In genomic region chr4:55533196-55533802, GRCm38 (mm10) we compare ENCODE assay signal across 8 mouse cellular contexts. TPM values are rescaled to one million over a fixed set of nuclear protein-coding genes. Genes with fewer than 3 reads are reported as not detected.
DNase-seq lines count a peak whose midpoint lies in the region; ATAC-seq and TF ChIP-seq lines count a peak whose summit lies in the region.

No protein-coding gene starts in this region.

- peak overlapping the region; percentile 93 for H3K9ac ChIP-seq in liver, adult 2 months (ENCODE audit: low read depth, low read length)
- H3K9ac ChIP-seq in embryonic facial prominence, embryonic 12.5 days: peak overlapping the region; percentile 64
- H3K9ac ChIP-seq in hindbrain, embryonic 13.5 days: peak overlapping the region; percentile 76
- peak overlapping the region; percentile 72 for H3K9ac ChIP-seq in midbrain, embryonic 12.5 days (replicated peaks)

- no peaks in the 10 kb centered on the region for H3K79me2 ChIP-seq in liver, adult 2 months (ENCODE audit: control insufficient read depth, insufficient read depth, low read length)

- peaks cover 4% of the 10 kb centered on the region for H3K27me3 ChIP-seq in liver, adult 2 months (ENCODE audit: control insufficient read depth, insufficient read depth, low read length)
- peaks cover 13% of the 10 kb centered on the region; the same call in 1 of the 2 replicates for H3K27me3 ChIP-seq in embryonic facial prominence, embryonic 12.5 days
- peaks cover 52% of the 10 kb centered on the region for H3K27me3 ChIP-seq in hindbrain, embryonic 13.5 days
- H3K27me3 ChIP-seq in midbrain, embryonic 12.5 days: peaks cover 61% of the 10 kb centered on the region

- H3K36me3 ChIP-seq in liver, adult 2 months (ENCODE audit: control insufficient read depth, insufficient read depth, low read length): no peaks in the 10 kb centered on the region
- H3K36me3 ChIP-seq in embryonic facial prominence, embryonic 12.5 days: no peaks in the 10 kb centered on the region
- H3K36me3 ChIP-seq in hindbrain, embryonic 13.5 days: no peaks in the 10 kb centered on the region
- H3K36me3 ChIP-seq in midbrain, embryonic 12.5 days: no peaks in the 10 kb centered on the region

- no peak for TF ChIP-seq POLR2A in liver, adult 2 months (IDR thresholded peaks at IDR 0.05; ENCODE audit: extremely low read depth, insufficient read depth, low read length)

- no peaks in the 10 kb centered on the region for H3K9me3 ChIP-seq in embryonic facial prominence, embryonic 12.5 days
- H3K9me3 ChIP-seq in hindbrain, embryonic 13.5 days: no peaks in the 10 kb centered on the region
- no peaks in the 10 kb centered on the region for H3K9me3 ChIP-seq in midbrain, embryonic 12.5 days

- peak; percentile 45 for DNase-seq in liver, adult 2 months (ENCODE audit: extremely low read depth, low read depth, low spot score)
- no peak for DNase-seq in liver
- DNase-seq in right cerebral cortex, adult 18-20 months: no peak
- DNase-seq in T-cell, adult 2 months (ENCODE audit: low spot score): no peak

- H3K27ac ChIP-seq in liver, adult 2 months (replicated peaks; ENCODE audit: insufficient read depth, low read depth, low read length): 0 out of 2 replicates have a peak overlapping the region, but pooled peaks have one; percentile 28
- peak overlapping the region; percentile 88 for H3K27ac ChIP-seq in embryonic facial prominence, embryonic 12.5 days
- peak overlapping the region; percentile 89 for H3K27ac ChIP-seq in hindbrain, embryonic 13.5 days
- H3K27ac ChIP-seq in midbrain, embryonic 12.5 days (replicated peaks): peak overlapping the region; percentile 76

- peaks cover 4% of the 10 kb centered on the region; the same call in 1 of the 2 replicates for H3K4me1 ChIP-seq in liver, adult 2 months (ENCODE audit: control insufficient read depth, insufficient read depth, low read length)
- H3K4me1 ChIP-seq in embryonic facial prominence, embryonic 12.5 days: peaks cover 19% of the 10 kb centered on the region; the same call in 1 of the 2 replicates
- H3K4me1 ChIP-seq in hindbrain, embryonic 13.5 days (replicated peaks): peaks cover 35% of the 10 kb centered on the region
- peaks cover 30% of the 10 kb centered on the region for H3K4me1 ChIP-seq in midbrain, embryonic 12.5 days

- peak overlapping the region; percentile 77 for H3K4me3 ChIP-seq in liver, adult 2 months (ENCODE audit: insufficient read depth, low read depth, low read length)
- peak overlapping the region; percentile 69 for H3K4me3 ChIP-seq in embryonic facial prominence, embryonic 12.5 days
- peak overlapping the region; percentile 56 for H3K4me3 ChIP-seq in hindbrain, embryonic 13.5 days
- H3K4me3 ChIP-seq in midbrain, embryonic 12.5 days: peak overlapping the region; percentile 61

- no peak for TF ChIP-seq CTCF in liver, adult 2 months (IDR thresholded peaks at IDR 0.05; ENCODE audit: low read depth, low read length)

- 2% methylated on average over 21 of the region's 21 CpGs for WGBS in liver, adult 2 months
- WGBS in embryonic facial prominence, embryonic 12.5 days: 0% methylated on average over 21 of the region's 21 CpGs
- under 1% methylated on average over 21 of the region's 21 CpGs for WGBS in hindbrain, embryonic 13.5 days
- WGBS in midbrain, embryonic 12.5 days: under 1% methylated on average over 21 of the region's 21 CpGs

- no peak; the same call in 1 of the 2 replicates for ATAC-seq in embryonic facial prominence, embryonic 12.5 days (ENCODE audit: insufficient number of reproducible peaks, insufficient read depth, low FRiP score, low TSS enrichment)
- 0 out of 2 replicates have a peak, but pooled peaks have one; percentile 0 for ATAC-seq in hindbrain, embryonic 13.5 days (ENCODE audit: low FRiP score)
- no peak for ATAC-seq in midbrain, embryonic 12.5 days (ENCODE audit: low FRiP score, low read depth)
- no peak for ATAC-seq in activated CD4-positive, CD25-positive, alpha-beta regulatory T cell, adult 4 months

- peak overlapping the region; percentile 89 for H3K4me2 ChIP-seq in embryonic facial prominence, embryonic 12.5 days (replicated peaks)
- H3K4me2 ChIP-seq in hindbrain, embryonic 13.5 days: peak overlapping the region; percentile 89
- peak overlapping the region; percentile 94 for H3K4me2 ChIP-seq in midbrain, embryonic 12.5 days (replicated peaks)

RNA-seq across cellular contexts. Expression of gene Klf4, which starts 1.0 kb away (rescaled TPM):
- 0.46 and 0.74 TPM in 2 replicates for total RNA-seq in liver, adult 2 months (2014; rRNA removed)
- 0.57 and 0.68 TPM in 2 replicates for polyA plus RNA-seq in liver, adult 2 months (2012; rRNA removed)
- polyA plus RNA-seq in embryonic facial prominence, embryonic 12.5 days (2016; fragmentation: Nextera tagmentation; extraction: Ambion mirVana): 14.3 and 17.7 TPM in 2 replicates
- polyA plus RNA-seq in hindbrain, embryonic 13.5 days (2015; fragmentation: Nextera tagmentation; extraction: Ambion mirVana): 2.3 and 2.7 TPM in 2 replicates
- 3.7 and 4.8 TPM in 2 replicates for polyA plus RNA-seq in midbrain, embryonic 12.5 days (2016; fragmentation: Nextera tagmentation; extraction: Ambion mirVana)
- polyA plus RNA-seq in activated CD4-positive, CD25-positive, alpha-beta regulatory T cell, adult 4 months (2017; shearing (Covaris generic)): under 1 TPM; 0.31 to 0.36 TPM

Comparison
In these comparisons a context has a peak if more than half of its experiments do, and no peak if none do; other contexts are left out.
1. H3K27ac ChIP-seq: peak in every context shown above with its lines; median percentile 89 in hindbrain, embryonic 13.5 days; 88 in embryonic facial prominence, embryonic 12.5 days; 76 in midbrain, embryonic 12.5 days; 28 in liver, adult 2 months.